In genomic region chr9:56165377-56165776, GRCm38 (mm10) we compare ENCODE assay signal across 8 mouse cellular contexts. TPM values are rescaled to one million over a fixed set of nuclear protein-coding genes. Genes with fewer than 3 reads are reported as not detected.
DNase-seq lines count a peak whose midpoint lies in the region; ATAC-seq and TF ChIP-seq lines count a peak whose summit lies in the region.

Gene Tspan3, minus strand, starts transcription at chr9:56165477.

- peaks cover under 1% of the 10 kb centered on the region for H3K79me2 ChIP-seq in myocyte (ENCODE audit: control insufficient read depth, insufficient read depth)

- 93% methylated on average over 6 of the region's 6 CpGs for WGBS in embryonic facial prominence, embryonic 10.5 days
- 89% methylated on average over 6 of the region's 6 CpGs for WGBS in heart, embryonic 12.5 days

- no peak within 1 kb of the TSS for H3K9ac ChIP-seq in heart, embryonic 12.5 days

- ATAC-seq in heart, embryonic 12.5 days (ENCODE audit: insufficient number of reproducible peaks, low FRiP score), result no peak

- no peak for DNase-seq in left cerebral cortex, adult 18-20 months (ENCODE audit: low spot score in 2 of 2)
- DNase-seq in left cerebral cortex, adult 11 months (ENCODE audit: low spot score), result no peak
- DNase-seq in embryonic facial prominence, embryonic 10.5 days (ENCODE audit: low spot score), result no peak
- no peak for DNase-seq in left cerebral cortex, adult 8-10 months (ENCODE audit: low spot score in 2 of 2)
- DNase-seq in right cerebral cortex, postnatal 4 days, result no peak
- DNase-seq in ovary, postnatal 14 days (ENCODE audit: low spot score), result no peak

- no peaks in the 10 kb centered on the region for H3K9me3 ChIP-seq in embryonic facial prominence, embryonic 10.5 days
- H3K9me3 ChIP-seq in heart, embryonic 12.5 days (replicated peaks), result no peaks in the 10 kb centered on the region

- H3K4me1 ChIP-seq in embryonic facial prominence, embryonic 10.5 days, result peaks cover 50% of the 10 kb centered on the region
- peaks cover 13% of the 10 kb centered on the region; the same call in 1 of the 2 replicates for H3K4me1 ChIP-seq in heart, embryonic 12.5 days (replicated peaks)

- no peaks in the 10 kb centered on the region for H3K27me3 ChIP-seq in embryonic facial prominence, embryonic 10.5 days (replicated peaks; ENCODE audit: low read depth, poor library complexity, severe bottlenecking)
- H3K27me3 ChIP-seq in heart, embryonic 12.5 days (replicated peaks), result no peaks in the 10 kb centered on the region
- H3K27me3 ChIP-seq in myocyte (ENCODE audit: control insufficient read depth, insufficient read depth, insufficient read length), result no peaks in the 10 kb centered on the region

- H3ac ChIP-seq in myocyte (ENCODE audit: control insufficient read depth, insufficient read length), result no peak within 1 kb of the TSS

- H3K27ac ChIP-seq in embryonic facial prominence, embryonic 10.5 days (replicated peaks), result no peak within 1 kb of the TSS
- no peak within 1 kb of the TSS for H3K27ac ChIP-seq in heart, embryonic 12.5 days (ENCODE audit: poor library complexity, severe bottlenecking)

- no peaks in the 10 kb centered on the region for H3K36me3 ChIP-seq in embryonic facial prominence, embryonic 10.5 days (replicated peaks)
- H3K36me3 ChIP-seq in heart, embryonic 12.5 days, result no peaks in the 10 kb centered on the region
- no peaks in the 10 kb centered on the region for H3K36me3 ChIP-seq in myocyte (ENCODE audit: control insufficient read depth, insufficient read depth)

- H3K4me3 ChIP-seq in embryonic facial prominence, embryonic 10.5 days, result no peak within 1 kb of the TSS
- H3K4me3 ChIP-seq in heart, embryonic 12.5 days, result no peak within 1 kb of the TSS
- no peak within 1 kb of the TSS for H3K4me3 ChIP-seq in myocyte

- no peak for TF ChIP-seq POLR2A in myocyte (IDR thresholded peaks at IDR 0.05; ENCODE audit: insufficient read length, low read depth)

- no peak within 1 kb of the TSS for H3K4me2 ChIP-seq in heart, embryonic 12.5 days
- no peak within 1 kb of the TSS for H3K4me2 ChIP-seq in myocyte (ENCODE audit: low read depth)

TF ChIP-seq in myocyte, 11 proteins besides CTCF, POLR2A, EP300 and RAD21:
- TF ChIP-seq MAX (IDR thresholded peaks at IDR 0.05; ENCODE audit: low read depth) (no peak), CEBPB (IDR thresholded peaks at IDR 0.05; ENCODE audit: insufficient read depth, poor library complexity, severe bottlenecking) (no peak), REST (IDR thresholded peaks at IDR 0.05; ENCODE audit: insufficient read depth, insufficient read length) (no peak)

RNA-seq across cellular contexts. Expression of gene Tspan3, which starts in this region (rescaled TPM):
- 100 to 1,000 TPM; 347 to 373 TPM for total RNA-seq in left cerebral cortex, adult 18-20 months (2021)
- 474 and 482 TPM in 2 replicates for polyA plus RNA-seq in embryonic facial prominence, embryonic 10.5 days (2016; fragmentation: Nextera tagmentation; extraction: Ambion mirVana)
- 397 and 400 TPM in 2 replicates for polyA plus RNA-seq in heart, embryonic 12.5 days (2016; fragmentation: Nextera tagmentation; extraction: Ambion mirVana)
- 100 to 1,000 TPM; 336 to 345 (median 339) TPM for total RNA-seq in left cerebral cortex, adult 8-10 months (2022)
- 135 TPM for polyA plus RNA-seq in myocyte (2012; fragmentation: generic; extraction: Trizol)
